Mouse (Mus musculus): ENCODE results near the gene Gcsh. TPM values are rescaled to one million over a fixed set of nuclear protein-coding genes. Genes with fewer than 3 reads are reported as not detected.

Gene Gcsh
- total RNA-seq, 2 experiments from 2014 or later = 33.2 to 43.7 TPM

GRCm38 (mm10) chr8:116980117-116980516 is 13.2 kb downstream of the Gcsh start:
- DNase-seq (ENCODE audit: low spot score in 2 of 2) = peak; percentile 28 to 46
- intact Hi-C loops (cut with DNase I) = no loop called here

GRCm38 (mm10) chr8:116978631-116979256 is 14.6 kb downstream of the Gcsh start, which contains the start of gene 1700030J22Rik:
Gene 1700030J22Rik (minus strand): TSS chr8:116978959.
- DNase-seq (ENCODE audit: low spot score in 2 of 2) = peak; percentile 98
- intact Hi-C loops (cut with DNase I) = loop anchor here (1.0 kb wide), 1 partner anchor 35 kb away; the partner anchor contains the start of gene Atmin

- DNase-seq (ENCODE audit: low spot score in 2 of 2) = peak in 1 of 2 experiments; percentile 18
- intact Hi-C loops (cut with DNase I) = no loop called here
Observed at GRCm38 (mm10) chr8:116978052-116978451, 15.3 kb downstream of the Gcsh start.

GRCm38 (mm10) chr8:116975606-116976005 is 17.7 kb downstream of the Gcsh start:
- intact Hi-C loops (cut with DNase I) = no loop called here
- no peak for DNase-seq (ENCODE audit: low spot score in 2 of 2)

DNA sequence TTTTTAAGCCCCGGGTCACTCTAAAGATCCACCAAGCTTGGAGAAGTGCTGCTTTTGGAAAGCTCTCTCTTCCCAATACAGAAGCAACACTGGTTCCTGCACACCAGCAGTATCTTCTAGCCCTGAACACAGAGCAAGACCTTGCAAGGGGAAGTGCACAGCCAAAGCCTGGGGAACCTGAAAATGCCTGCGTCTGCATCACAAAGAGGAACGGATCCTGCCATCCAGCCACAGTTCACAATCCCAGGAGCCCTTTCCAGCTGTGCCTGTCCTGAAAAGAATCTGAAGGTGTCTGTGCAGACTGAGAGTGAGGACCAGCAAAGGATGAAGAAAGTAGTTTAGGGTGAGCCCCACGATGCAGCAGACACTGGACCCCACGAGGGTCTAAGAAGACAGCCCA is 18.3 kb downstream of the Gcsh start:
- intact Hi-C loops (cut with DNase I) = no loop called here
- no peak for DNase-seq (ENCODE audit: low spot score in 2 of 2)

- no peak for DNase-seq (ENCODE audit: low spot score in 2 of 2)
- intact Hi-C loops (cut with DNase I) = no loop called here
Observed at GRCm38 (mm10) chr8:116969531-116969930, 23.8 kb downstream of the Gcsh start.

DNA sequence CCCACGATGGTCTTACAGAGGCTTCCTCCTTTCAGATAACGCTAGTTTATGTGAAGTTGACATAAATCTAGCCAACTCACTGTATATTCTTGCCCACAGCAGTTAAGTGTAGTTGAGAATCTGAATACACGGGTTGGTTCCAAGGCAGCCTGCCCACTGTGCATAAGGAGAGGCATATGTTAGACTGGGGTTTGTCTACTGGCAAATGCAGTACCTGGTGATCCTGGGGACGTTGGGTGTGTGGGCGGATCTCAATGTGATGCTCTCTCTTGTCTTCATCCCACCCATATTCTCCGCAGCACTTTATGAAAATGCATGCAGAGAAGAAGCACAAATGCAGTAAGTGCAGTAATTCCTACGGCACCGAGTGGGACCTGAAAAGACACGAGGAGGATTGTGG is 38.9 kb downstream of the Gcsh start:
- intact Hi-C loops (cut with DNase I) = no loop called here

GRCm38 (mm10) chr8:116952428-116952827 is 40.9 kb downstream of the Gcsh start:
- DNase-seq (ENCODE audit: low spot score in 2 of 2) = no peak
- intact Hi-C loops (cut with DNase I) = no loop called here

More for the DNA sequence above, 38.9 kb downstream of the Gcsh start:
- peak; percentile 84 to 89 for DNase-seq (ENCODE audit: low spot score in 2 of 2)

DNA sequence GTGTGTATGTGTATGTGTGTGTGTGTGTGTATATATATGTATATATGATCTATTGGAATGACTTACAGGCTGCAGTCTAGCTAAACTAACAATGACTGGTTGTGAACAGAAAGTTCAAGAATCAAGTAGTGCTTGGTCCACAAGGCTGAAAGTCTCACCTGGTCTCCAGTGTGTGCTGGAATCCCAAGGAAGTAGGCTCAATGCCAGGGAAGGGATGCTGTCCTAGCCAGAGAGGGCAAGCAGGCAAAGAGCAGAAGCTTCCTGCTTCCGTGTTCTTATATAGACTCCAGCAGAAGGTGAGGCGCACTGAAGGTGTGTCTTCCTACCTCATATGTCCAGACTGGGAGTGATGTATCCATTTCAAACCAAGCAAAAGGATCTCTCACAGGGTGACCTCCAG is 41.6 kb downstream of the Gcsh start:
- intact Hi-C loops (cut with DNase I) = no loop called here
- DNase-seq (ENCODE audit: low spot score in 2 of 2) = no peak

DNA sequence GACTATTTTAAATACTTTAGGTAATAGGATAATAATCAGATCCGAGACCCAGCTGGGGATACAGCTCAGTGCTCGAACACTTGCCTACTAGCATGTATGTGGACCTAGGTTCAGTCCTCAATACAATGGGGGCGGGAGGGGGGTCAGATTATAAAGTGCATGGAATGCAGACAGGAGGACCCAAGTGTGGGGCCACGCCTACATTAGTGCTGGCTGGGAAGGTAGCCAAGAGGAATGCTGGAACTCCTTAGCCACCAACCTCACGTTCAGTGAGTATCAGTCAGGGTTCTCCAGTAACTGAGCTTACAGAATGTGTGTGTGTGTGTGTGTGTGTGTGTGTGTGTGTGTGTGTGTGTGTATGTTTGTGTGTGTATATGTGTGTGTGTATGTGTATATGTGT is 42.0 kb downstream of the Gcsh start:
- no peak for DNase-seq (ENCODE audit: low spot score in 2 of 2)
- intact Hi-C loops (cut with DNase I) = no loop called here

GRCm38 (mm10) chr8:116947589-116947988 is 45.7 kb downstream of the Gcsh start:
- no peak for DNase-seq (ENCODE audit: low spot score in 2 of 2)
- intact Hi-C loops (cut with DNase I) = no loop called here

DNA sequence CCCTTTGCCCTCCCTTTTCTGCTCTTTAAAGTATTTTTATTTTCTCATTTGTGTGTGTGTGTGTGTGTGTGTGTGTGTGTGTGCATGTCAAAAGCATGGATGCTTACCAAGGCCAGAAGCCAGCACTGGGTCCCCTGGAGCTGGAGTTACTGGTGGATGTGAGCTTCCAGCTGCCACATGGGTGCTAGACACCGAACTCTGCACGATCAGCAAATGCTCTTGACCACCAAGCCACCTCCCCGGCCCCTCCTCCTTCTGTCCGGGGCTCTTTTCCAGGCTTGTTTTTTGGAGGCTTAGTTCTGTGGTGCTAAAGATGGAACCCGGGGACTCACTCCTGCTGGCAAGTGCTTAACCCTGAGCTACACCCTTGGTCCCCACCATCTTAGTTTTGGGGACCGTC is 46.5 kb downstream of the Gcsh start:
- DNase-seq (ENCODE audit: low spot score in 2 of 2) = no peak
- intact Hi-C loops (cut with DNase I) = no loop called here

DNA sequence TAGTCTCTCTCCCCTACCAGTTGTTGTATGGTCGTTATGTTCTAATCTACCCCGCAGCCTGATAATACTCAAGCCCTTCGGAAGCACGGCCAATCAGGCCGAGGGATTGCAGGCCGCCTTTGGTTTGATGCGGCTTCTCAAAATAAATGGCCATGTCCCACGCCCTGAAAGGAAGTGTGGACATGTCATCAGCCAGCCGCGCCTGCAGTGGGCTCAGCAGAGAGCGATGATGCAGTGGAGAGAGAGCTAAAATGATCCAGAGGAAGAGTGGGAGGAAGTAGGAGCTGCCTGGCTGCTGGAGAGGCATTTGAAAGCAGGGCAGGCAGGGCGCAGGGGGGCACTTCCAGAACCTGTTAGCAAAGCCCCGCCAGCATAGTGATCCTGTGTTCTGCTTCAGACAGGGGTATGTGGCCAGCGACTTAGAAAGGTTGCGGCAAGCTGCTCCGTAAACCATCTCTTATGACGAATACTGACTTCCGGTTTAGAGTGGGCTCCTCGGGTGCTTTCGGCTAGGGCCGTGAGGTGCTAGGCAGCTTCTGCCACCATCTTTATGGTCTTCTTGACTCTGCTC is 47.0 kb downstream of the Gcsh start:
- peak; percentile 67 to 68 for DNase-seq (ENCODE audit: low spot score in 2 of 2)
- intact Hi-C loops (cut with DNase I) = no loop called here

DNA sequence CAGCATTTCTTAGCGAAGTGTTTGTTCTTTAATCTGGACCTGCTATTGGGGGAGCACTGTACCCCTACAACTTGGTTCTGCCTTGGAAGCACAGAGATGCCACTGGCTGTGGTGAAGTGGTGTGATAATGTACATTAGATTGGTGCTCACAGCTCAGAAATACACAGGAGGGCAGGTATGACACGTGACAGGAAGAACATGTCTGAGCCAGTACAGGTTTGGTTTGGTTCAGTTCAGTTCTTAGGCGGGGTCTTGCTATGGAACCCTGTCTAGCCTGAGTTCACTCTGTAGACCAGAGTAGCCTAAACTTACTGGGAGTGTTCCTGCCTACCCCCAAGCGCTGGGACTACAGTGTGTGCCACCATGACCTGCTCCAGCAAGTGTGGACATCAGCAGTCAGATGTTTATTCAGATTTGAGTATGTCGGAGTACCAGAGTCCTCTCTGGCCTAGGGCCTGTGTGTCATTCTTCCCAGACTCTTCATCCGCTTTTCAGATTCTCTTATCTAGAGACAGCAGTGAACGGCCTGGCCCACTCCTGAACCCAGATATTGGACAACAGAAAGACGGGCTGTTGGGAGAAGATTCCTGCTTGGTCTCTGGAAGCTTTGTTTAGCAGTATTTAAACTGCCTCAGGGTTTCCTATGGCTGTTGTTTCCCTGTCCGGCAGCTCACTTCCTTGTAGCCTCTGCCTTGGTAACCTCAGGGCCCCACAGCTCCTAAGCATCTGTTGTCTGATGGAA is 48.0 kb downstream of the Gcsh start:
- DNase-seq (ENCODE audit: low spot score in 2 of 2) = no peak
- intact Hi-C loops (cut with DNase I) = no loop called here

DNA sequence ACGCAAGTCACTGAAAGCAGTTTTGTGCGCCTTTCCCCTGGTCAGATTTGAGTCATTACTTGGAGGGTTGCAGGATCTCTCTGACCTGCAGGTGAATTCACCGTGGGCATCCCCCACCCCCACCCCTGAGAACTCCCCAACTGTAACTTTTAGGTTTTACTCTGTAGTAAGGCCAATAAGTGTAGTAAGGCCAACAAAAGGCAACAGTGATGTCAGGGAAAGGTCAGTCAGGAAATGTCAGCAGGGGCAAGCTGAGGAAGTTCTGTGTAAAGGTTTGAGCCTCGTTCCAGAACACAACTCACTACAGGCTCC is 49.0 kb downstream of the Gcsh start:
- intact Hi-C loops (cut with DNase I) = loop anchor here (5.0 kb wide), 1 partner anchor 533 kb away; no protein-coding TSS in a partner anchor
- DNase-seq (ENCODE audit: low spot score in 2 of 2) = no peak

DNA sequence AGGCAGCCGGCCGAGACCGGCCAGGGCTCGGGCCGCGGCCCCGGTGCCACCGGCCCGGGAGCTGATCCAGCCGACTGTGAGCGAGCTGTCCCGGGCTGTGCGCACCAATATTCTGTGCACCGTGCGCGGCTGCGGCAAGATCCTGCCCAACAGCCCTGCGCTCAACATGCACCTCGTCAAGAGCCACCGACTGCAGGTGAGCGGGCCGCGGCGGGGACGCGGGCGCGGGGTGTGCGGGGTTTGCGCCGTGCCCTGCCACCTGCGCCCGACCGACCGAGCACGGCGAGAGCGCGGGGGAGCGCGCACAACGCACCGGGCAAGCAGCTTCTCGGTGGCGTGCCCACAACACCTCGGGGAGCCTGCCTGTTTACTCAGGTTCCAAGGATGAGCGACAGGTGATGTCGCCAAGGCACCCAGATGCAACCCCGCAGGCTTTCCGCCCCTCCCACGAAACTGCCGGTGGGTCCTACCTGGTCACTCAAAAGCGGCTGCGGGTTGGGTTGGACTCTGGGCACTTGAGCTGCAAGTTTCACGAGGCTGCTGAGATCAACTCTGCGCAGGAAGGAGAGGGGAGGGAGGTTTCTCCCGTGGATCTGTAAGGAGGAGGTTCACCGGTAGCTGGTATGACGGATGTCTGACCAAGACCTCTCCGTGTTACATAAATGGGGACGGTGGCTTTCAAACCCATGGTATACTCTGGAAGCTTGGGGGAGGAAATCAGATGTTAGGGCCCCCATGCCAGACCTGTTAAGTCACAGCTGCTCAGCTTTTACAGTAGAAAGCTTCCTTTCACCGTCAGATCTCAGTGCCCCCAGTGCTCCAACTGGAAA is 49.6 kb downstream of the Gcsh start:
- intact Hi-C loops (cut with DNase I) = loop anchor here (1.0 to 5.0 kb wide), 2 partner anchors 36 to 534 kb away; no protein-coding TSS in a partner anchor

GRCm38 (mm10) chr8:116943161-116943554 is 50.2 kb downstream of the Gcsh start, which contains the start of gene Atmin:
Gene Atmin (plus strand): TSS chr8:116943393.
- intact Hi-C loops (cut with DNase I) = loop anchor here (1.0 to 5.0 kb wide), 2 partner anchors 36 to 534 kb away; no protein-coding TSS in a partner anchor
- peak; percentile 80 to 83 for DNase-seq (ENCODE audit: low spot score in 2 of 2)

More for the DNA sequence above, 49.6 kb downstream of the Gcsh start:
- peak; percentile 50 to 61 for DNase-seq (ENCODE audit: low spot score in 2 of 2)

DNA sequence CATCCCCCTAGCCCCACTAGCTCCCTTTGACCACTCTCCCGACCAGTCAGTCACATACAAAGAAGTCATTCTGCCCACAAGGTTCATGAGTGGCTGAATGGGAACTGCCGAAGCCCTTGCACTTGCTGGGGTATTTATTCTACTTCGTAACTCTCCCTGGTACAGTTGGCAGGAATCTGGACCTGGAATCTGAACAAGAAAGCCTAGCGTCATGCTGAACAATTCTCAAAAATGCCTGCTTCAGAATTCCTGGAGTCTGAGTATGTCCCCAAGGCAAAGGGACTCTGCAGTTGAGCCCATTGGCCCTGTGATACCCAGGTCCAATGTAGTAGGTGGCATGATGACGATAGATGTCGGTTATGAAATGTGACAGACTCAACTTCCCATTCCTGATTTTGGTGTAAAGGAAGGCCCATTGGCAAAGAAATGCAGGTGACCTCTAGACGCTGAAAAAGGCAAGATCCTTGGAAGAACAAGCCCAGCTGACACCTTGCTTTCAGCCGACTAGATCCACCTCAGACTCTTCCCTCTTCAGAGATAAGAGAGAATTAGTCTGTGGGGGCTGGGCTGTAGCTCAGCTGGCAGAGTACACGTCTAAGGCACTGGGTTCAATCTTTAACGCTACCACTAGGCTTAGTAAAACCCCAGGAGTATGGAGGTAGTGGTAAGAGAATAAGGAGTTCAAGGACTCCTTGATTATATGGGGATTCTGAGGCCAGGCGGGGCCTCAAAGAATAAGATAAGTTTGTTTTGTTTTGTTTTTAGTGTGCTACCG is 50.9 kb downstream of the Gcsh start:
- intact Hi-C loops (cut with DNase I) = loop anchor here (1.0 to 5.0 kb wide), 2 partner anchors 37 to 535 kb away; no protein-coding TSS in a partner anchor
- no peak for DNase-seq (ENCODE audit: low spot score in 2 of 2)

GRCm38 (mm10) chr8:116935506-116935905 is 57.8 kb downstream of the Gcsh start:
- intact Hi-C loops (cut with DNase I) = no loop called here
- no peak for DNase-seq (ENCODE audit: low spot score in 2 of 2)
